Comparison of ENCODE assay signal across 18 mouse cellular contexts in genomic region chr10:27809539-27809938, GRCm38 (mm10).
A peak's percentile ranks its signal among the peaks of the same experiment; 100 is the strongest.
DNase-seq lines count a peak whose midpoint lies in the region; ATAC-seq and TF ChIP-seq lines count a peak whose summit lies in the region.
"Had no signal": no experiment of that assay in that cellular context is flagged by ENCODE, and none has a peak within 500 bp of the region (broad histone marks: within the 10 kb centered on the region; RNA-seq: fewer than 3 reads in every experiment).

No protein-coding gene starts in this region.

- no peak overlapping the region for H3K27ac ChIP-seq in hindbrain, postnatal 0 days
- no peak overlapping the region for H3K27ac ChIP-seq in hindbrain, embryonic 16.5 days (ENCODE audit: low read depth, low read length)
- no peak overlapping the region for H3K27ac ChIP-seq in heart, embryonic 10.5 days
- H3K27ac ChIP-seq: hindbrain, embryonic 13.5 days; stomach, postnatal 0 days had no signal

- H3K36me3 ChIP-seq in hindbrain, postnatal 0 days (ENCODE audit: insufficient read depth, low read length): no peaks in the 10 kb centered on the region
- H3K36me3 ChIP-seq in hindbrain, embryonic 16.5 days (ENCODE audit: control insufficient read depth, insufficient read depth, low read length): no peaks in the 10 kb centered on the region
- H3K36me3 ChIP-seq in heart, embryonic 10.5 days: no peaks in the 10 kb centered on the region
- H3K36me3 ChIP-seq: hindbrain, embryonic 13.5 days had no signal

- no peak overlapping the region for H3K4me3 ChIP-seq in hindbrain, postnatal 0 days (ENCODE audit: low read length)
- H3K4me3 ChIP-seq in hindbrain, embryonic 16.5 days (ENCODE audit: low read length): no peak overlapping the region
- no peak overlapping the region for H3K4me3 ChIP-seq in heart, embryonic 10.5 days
- H3K4me3 ChIP-seq: hindbrain, embryonic 13.5 days had no signal

- H3K9ac ChIP-seq in hindbrain, postnatal 0 days (replicated peaks; ENCODE audit: low read length): no peak overlapping the region
- no peak overlapping the region for H3K9ac ChIP-seq in hindbrain, embryonic 16.5 days (ENCODE audit: low read depth, low read length)
- H3K9ac ChIP-seq: hindbrain, embryonic 13.5 days had no signal

- no peak for TF ChIP-seq CTCF in hindbrain, postnatal 0 days (IDR thresholded peaks at IDR 0.05; ENCODE audit: low read depth)

- 0 out of 2 replicates have a peak, but pooled peaks have one; percentile 29 for ATAC-seq in hindbrain, postnatal 0 days
- no peak for ATAC-seq in hindbrain, embryonic 16.5 days
- ATAC-seq: intestine, embryonic 16.5 days had no signal

- H3K27me3 ChIP-seq in hindbrain, postnatal 0 days (ENCODE audit: insufficient read depth, low read length): no peaks in the 10 kb centered on the region
- H3K27me3 ChIP-seq in hindbrain, embryonic 16.5 days (replicated peaks; ENCODE audit: control insufficient read depth, insufficient read depth, low read length): no peaks in the 10 kb centered on the region
- no peaks in the 10 kb centered on the region for H3K27me3 ChIP-seq in heart, embryonic 10.5 days (ENCODE audit: insufficient read depth, poor library complexity, severe bottlenecking)
- H3K27me3 ChIP-seq: hindbrain, embryonic 13.5 days had no signal

- H3K4me2 ChIP-seq in hindbrain, postnatal 0 days (ENCODE audit: low read depth, low read length): no peak overlapping the region
- no peak overlapping the region for H3K4me2 ChIP-seq in hindbrain, embryonic 16.5 days (ENCODE audit: low read length)
- H3K4me2 ChIP-seq: hindbrain, embryonic 13.5 days; liver, embryonic 11.5 days had no signal

- WGBS in hindbrain, postnatal 0 days: 52% methylated on average over 2 of the region's 2 CpGs
- 48% methylated on average over 2 of the region's 2 CpGs for WGBS in hindbrain, embryonic 16.5 days
- WGBS in heart, embryonic 10.5 days: 64% methylated on average over 2 of the region's 2 CpGs

- peak; percentile 30 for DNase-seq in hindbrain, postnatal 0 days (ENCODE audit: low spot score)
- peak; percentile 19 for DNase-seq in Muller cell, postnatal 12 days (ENCODE audit: inconsistent ontology term)
- peak; percentile 64 for DNase-seq in R1 (ENCODE audit: low read depth, low spot score)
- peak; percentile 32 for DNase-seq in mesoderm, embryonic 11.5 days (ENCODE audit: low read depth, low spot score)
- no peak for DNase-seq in adrenal gland, postnatal 14 days
- DNase-seq in heart, embryonic 10.5 days (ENCODE audit: low spot score): no peak
- DNase-seq: cerebellum, adult 9-10 months; gastrocnemius, postnatal 25 days; kidney, postnatal 36 days; left cerebral cortex, postnatal 4 days; lung, adult 18-20 months; lung, postnatal 14 days; right cerebral cortex, postnatal 4 days had no signal

- no peaks in the 10 kb centered on the region for H3K9me3 ChIP-seq in hindbrain, postnatal 0 days (ENCODE audit: low read length)
- no peaks in the 10 kb centered on the region for H3K9me3 ChIP-seq in hindbrain, embryonic 16.5 days (ENCODE audit: control insufficient read depth, low read length)
- no peaks in the 10 kb centered on the region for H3K9me3 ChIP-seq in heart, embryonic 10.5 days
- H3K9me3 ChIP-seq: hindbrain, embryonic 13.5 days had no signal

- H3K4me1 ChIP-seq in hindbrain, postnatal 0 days (ENCODE audit: insufficient read depth, low read length): no peaks in the 10 kb centered on the region
- no peaks in the 10 kb centered on the region for H3K4me1 ChIP-seq in hindbrain, embryonic 16.5 days (ENCODE audit: control insufficient read depth, insufficient read depth, low read depth, low read length)
- H3K4me1 ChIP-seq in heart, embryonic 10.5 days: no peaks in the 10 kb centered on the region
- H3K4me1 ChIP-seq: hindbrain, embryonic 13.5 days had no signal

Comparison
In these comparisons a context has a peak if more than half of its experiments do, and no peak if none do; other contexts are left out.
1. DNase-seq: peak in hindbrain, postnatal 0 days (single experiment), Muller cell, postnatal 12 days (single experiment), R1 (single experiment) and mesoderm, embryonic 11.5 days (single experiment); none in adrenal gland, postnatal 14 days (single experiment) and heart, embryonic 10.5 days (single experiment).